Mouse (Mus musculus) megakaryocyte, embryonic 14.5 days (primary cell): Measurements from ENCODE around the gene Hdac5. TPM values are rescaled to one million over a fixed set of nuclear protein-coding genes. Genes with fewer than 3 reads are reported as not detected.
A peak's percentile ranks its signal among the peaks of the same experiment; 100 is the strongest.

Experiments used
- H3K27me3 ChIP-seq: replicated peaks from 2 replicates; pipeline ENCODE3; 2012; ENCODE audit warnings: inconsistent platforms
- H3K36me3 ChIP-seq: replicated peaks from 2 replicates; pipeline ENCODE3; 2012; ENCODE audit warnings: low read length, inconsistent platforms, mixed read lengths
- H3K4me1 ChIP-seq: 2 replicates; pipeline ENCODE4 v1.6.1; 2012; ENCODE audit warnings: inconsistent platforms
- H3K4me3 ChIP-seq: replicated peaks from 2 replicates; pipeline ENCODE3; 2012; ENCODE audit warnings: moderate library complexity, mild to moderate bottlenecking, inconsistent platforms
- H3K9me3 ChIP-seq: 2 replicates; pipeline ENCODE4 v1.6.1; 2012; ENCODE audit warnings: inconsistent platforms
- FLI1 ChIP-seq: IDR thresholded peaks from 2 replicates; pipeline ENCODE4 v1.6.1; 2012; ENCODE audit warnings: low read length, inconsistent platforms, mixed read lengths
- GATA1 ChIP-seq: IDR thresholded peaks from 3 replicates; pipeline ENCODE4 v1.6.1; 2012; ENCODE audit warnings: mixed read lengths, low read length, inconsistent platforms, borderline replicate concordance
- polyA plus RNA-seq: library from polyadenylated mRNA; stranded (reverse); fragments of >175 nt; gene quantifications from 2 replicates; pipeline ENCODE4 v1.2.3, GENCODE M21; 2012; ENCODE audit warnings: low replicate concordance; ENCODE audit not compliant: insufficient read depth

Gene Hdac5
- polyA plus RNA-seq, 1 experiment: 384 TPM

- Histone ChIP-seq H3K9me3 (no peaks in the 10 kb centered on the region), H3K4me3 (peak overlapping the region; percentile 99), H3K4me1 (peaks cover 99% of the 10 kb centered on the region), H3K36me3 (peaks cover 94% of the 10 kb centered on the region), H3K27me3 (no peaks in the 10 kb centered on the region)
- no peak for TF ChIP-seq GATA1
- TF ChIP-seq FLI1: no peak
Measured at GRCm38 (mm10) chr11:102217396-102217795, 12.6 kb downstream of the Hdac5 start.

- Histone ChIP-seq H3K27me3 (no peaks in the 10 kb centered on the region), H3K4me1 (peaks cover 99% of the 10 kb centered on the region), H3K36me3 (peaks cover 94% of the 10 kb centered on the region), H3K9me3 (no peaks in the 10 kb centered on the region), H3K4me3 (peak overlapping the region; percentile 99)
- no peak for TF ChIP-seq GATA1
- TF ChIP-seq FLI1: no peak
Measured at GRCm38 (mm10) chr11:102216886-102217240, 13.1 kb downstream of the Hdac5 start.

GRCm38 (mm10) chr11:102216056-102216885 is 13.7 kb downstream of the Hdac5 start:
- no peaks in the 10 kb centered on the region for H3K9me3 ChIP-seq
- TF ChIP-seq GATA1 (no peak), FLI1 (no peak)
- H3K4me3 ChIP-seq: peak overlapping the region; percentile 99
- H3K27me3 ChIP-seq: no peaks in the 10 kb centered on the region
- peaks cover 99% of the 10 kb centered on the region for H3K4me1 ChIP-seq
- peaks cover 94% of the 10 kb centered on the region for H3K36me3 ChIP-seq

- Histone ChIP-seq H3K4me1 (peaks cover 99% of the 10 kb centered on the region), H3K36me3 (peaks cover 94% of the 10 kb centered on the region), H3K4me3 (peak overlapping the region; percentile 99), H3K9me3 (no peaks in the 10 kb centered on the region), H3K27me3 (no peaks in the 10 kb centered on the region)
- TF ChIP-seq FLI1: no peak
- no peak for TF ChIP-seq GATA1
Measured at GRCm38 (mm10) chr11:102215511-102215910, 14.5 kb downstream of the Hdac5 start.

GRCm38 (mm10) chr11:102214430-102215156 is 15.4 kb downstream of the Hdac5 start:
- Histone ChIP-seq H3K27me3 (no peaks in the 10 kb centered on the region), H3K36me3 (peaks cover 93% of the 10 kb centered on the region), H3K9me3 (no peaks in the 10 kb centered on the region), H3K4me3 (peak overlapping the region; percentile 85), H3K4me1 (peaks cover 99% of the 10 kb centered on the region)
- TF ChIP-seq FLI1 (no peak), GATA1 (no peak)

GRCm38 (mm10) chr11:102211936-102212341 is 18.0 kb downstream of the Hdac5 start:
- no peaks in the 10 kb centered on the region for H3K9me3 ChIP-seq
- H3K4me3 ChIP-seq: peak overlapping the region; percentile 81
- H3K27me3 ChIP-seq: no peaks in the 10 kb centered on the region
- TF ChIP-seq FLI1 (no peak), GATA1 (no peak)
- H3K36me3 ChIP-seq: peaks cover 94% of the 10 kb centered on the region
- peaks cover 99% of the 10 kb centered on the region for H3K4me1 ChIP-seq

GRCm38 (mm10) chr11:102211011-102211410 is 19.0 kb downstream of the Hdac5 start:
- TF ChIP-seq FLI1: no peak
- TF ChIP-seq GATA1: no peak
- Histone ChIP-seq H3K9me3 (no peaks in the 10 kb centered on the region), H3K4me3 (peak overlapping the region; percentile 81), H3K27me3 (no peaks in the 10 kb centered on the region), H3K36me3 (peaks cover 95% of the 10 kb centered on the region), H3K4me1 (peaks cover 99% of the 10 kb centered on the region)

GRCm38 (mm10) chr11:102210185-102210584 is 19.8 kb downstream of the Hdac5 start:
- Histone ChIP-seq H3K27me3 (no peaks in the 10 kb centered on the region), H3K4me3 (peak overlapping the region; percentile 87), H3K36me3 (peaks cover 95% of the 10 kb centered on the region), H3K4me1 (peaks cover 99% of the 10 kb centered on the region), H3K9me3 (no peaks in the 10 kb centered on the region)
- TF ChIP-seq GATA1 (no peak), FLI1 (no peak)

GRCm38 (mm10) chr11:102209742-102210141 is 20.2 kb downstream of the Hdac5 start:
- peaks cover 95% of the 10 kb centered on the region for H3K36me3 ChIP-seq
- H3K4me3 ChIP-seq: peak overlapping the region; percentile 87
- TF ChIP-seq GATA1: no peak
- TF ChIP-seq FLI1: 0 out of 2 replicates have a peak, but pooled peaks have one; percentile 13
- no peaks in the 10 kb centered on the region for H3K27me3 ChIP-seq
- peaks cover 99% of the 10 kb centered on the region for H3K4me1 ChIP-seq
- H3K9me3 ChIP-seq: no peaks in the 10 kb centered on the region

- Histone ChIP-seq H3K36me3 (peaks cover 95% of the 10 kb centered on the region), H3K9me3 (no peaks in the 10 kb centered on the region), H3K4me3 (peak overlapping the region; percentile 87), H3K4me1 (peaks cover 97% of the 10 kb centered on the region), H3K27me3 (no peaks in the 10 kb centered on the region)
- TF ChIP-seq FLI1 (no peak), GATA1 (no peak)
Measured at GRCm38 (mm10) chr11:102208846-102209245, 21.1 kb downstream of the Hdac5 start.
